Mouse (Mus musculus) liver, adult 2 months (tissue): ENCODE data around the gene Ldhal6b. TPM values are rescaled to one million over a fixed set of nuclear protein-coding genes. Genes with fewer than 3 reads are reported as not detected.

Experiments used
- DNase-seq: peaks from one replicate; pipeline ENCODE4 v3.0.0-alpha.2; 2011; ENCODE audit warnings: low read depth, low spot score; ENCODE audit errors: extremely low read depth
- H3K27ac ChIP-seq: fragments of 200-500 bp; replicated peaks from 2 replicates; pipeline ENCODE4 v1.5.1; 2012; ENCODE audit warnings: low read depth, mild to moderate bottlenecking, control low read depth, inconsistent platforms, low read length; ENCODE audit not compliant: insufficient read depth
- H3K27me3 ChIP-seq: fragments of 200-500 bp; 2 replicates; pipeline ENCODE4 v1.6.1; 2012; ENCODE audit warnings: mild to moderate bottlenecking, moderate library complexity, low read length, inconsistent platforms; ENCODE audit not compliant: control insufficient read depth, insufficient read depth
- H3K36me3 ChIP-seq: fragments of 200-500 bp; 2 replicates; pipeline ENCODE4 v1.6.1; 2012; ENCODE audit warnings: low read length, inconsistent platforms; ENCODE audit not compliant: control insufficient read depth, insufficient read depth
- H3K4me1 ChIP-seq: fragments of 200-500 bp; 2 replicates; pipeline ENCODE4 v1.6.1; 2011; ENCODE audit warnings: low read length; ENCODE audit not compliant: control insufficient read depth, insufficient read depth
- H3K4me3 ChIP-seq: fragments of 200-500 bp; 2 replicates; pipeline ENCODE4 v1.5.1; 2011; ENCODE audit warnings: low read depth, mild to moderate bottlenecking, control low read depth, low read length, moderate library complexity; ENCODE audit not compliant: insufficient read depth
- H3K79me2 ChIP-seq: fragments of 200-500 bp; 2 replicates; pipeline ENCODE4 v1.6.1; 2012; ENCODE audit warnings: inconsistent platforms, mild to moderate bottlenecking, low read length, moderate library complexity; ENCODE audit not compliant: control insufficient read depth, insufficient read depth
- H3K9ac ChIP-seq: fragments of 200-500 bp; 2 replicates; pipeline ENCODE4 v1.6.1; 2012; ENCODE audit warnings: low read depth, mild to moderate bottlenecking, control low read depth, inconsistent platforms, low read length
- CTCF ChIP-seq: fragments of 200-500 bp; IDR thresholded peaks from 2 replicates; pipeline ENCODE4 v1.5.1; 2011; ENCODE audit warnings: low read depth, low read length, control low read depth
- POLR2A ChIP-seq: fragments of 200-500 bp; IDR thresholded peaks from 2 replicates; pipeline ENCODE4 v1.6.1; 2011; ENCODE audit warnings: low read length, control low read depth; ENCODE audit not compliant: insufficient read depth; ENCODE audit errors: extremely low read depth
- WGBS: fragments of 180-500 bp; shearing (Covaris S2); methylation state at CpG from one replicate; pipeline ENCODE4 v1.1.7; 2018; 5-methylcytosine and 5-hydroxymethylcytosine counted together
- polyA plus RNA-seq: library from polyadenylated mRNA; depleted of rRNA; stranded (reverse); fragments of >200 nt; gene quantifications from 2 replicates; pipeline ENCODE4 v1.2.3, GENCODE M21; 2012; rRNA removed
- total RNA-seq: library from RNA; depleted of rRNA; stranded (reverse); fragments of >200 nt; gene quantifications from 2 replicates; pipeline ENCODE4 v1.2.3, GENCODE M21; 2014; rRNA removed

Ldhal6b gene
- total and polyA plus RNA-seq, 2 experiments, result 0.32 to 0.46 TPM

- TF ChIP-seq POLR2A (no peak), CTCF (no peak)
- no peaks in the 10 kb centered on the region for H3K4me1 ChIP-seq
- H3K27ac ChIP-seq, result no peak overlapping the region
- no peak overlapping the region for H3K4me3 ChIP-seq
- WGBS, result 39% methylated on average over 11 of the region's 11 CpGs
- no peak overlapping the region for H3K9ac ChIP-seq
- H3K36me3 ChIP-seq, result no peaks in the 10 kb centered on the region
- no peak for DNase-seq
- H3K27me3 ChIP-seq, result no peaks in the 10 kb centered on the region
- no peaks in the 10 kb centered on the region for H3K79me2 ChIP-seq
These were observed 41.2 kb downstream of the Ldhal6b start for GRCm38 (mm10) chr17:5377151-5377929.

- H3K27ac ChIP-seq, result no peak overlapping the region
- no peaks in the 10 kb centered on the region for H3K36me3 ChIP-seq
- no peak overlapping the region for H3K9ac ChIP-seq
- TF ChIP-seq POLR2A (no peak), CTCF (no peak)
- H3K27me3 ChIP-seq, result no peaks in the 10 kb centered on the region
- no peak for DNase-seq
- H3K4me1 ChIP-seq, result no peaks in the 10 kb centered on the region
- 87% methylated on average over 8 of the region's 8 CpGs for WGBS
- H3K4me3 ChIP-seq, result no peak overlapping the region
- H3K79me2 ChIP-seq, result no peaks in the 10 kb centered on the region
These were observed 45.6 kb downstream of the Ldhal6b start for GRCm38 (mm10) chr17:5372951-5373350.

GRCm38 (mm10) chr17:5371521-5371920 is 47.0 kb downstream of the Ldhal6b start:
- 81% methylated on average over 7 of the region's 7 CpGs for WGBS
- TF ChIP-seq CTCF (no peak), POLR2A (no peak)
- H3K36me3 ChIP-seq, result no peaks in the 10 kb centered on the region
- DNase-seq, result no peak
- no peaks in the 10 kb centered on the region for H3K27me3 ChIP-seq
- H3K4me3 ChIP-seq, result no peak overlapping the region
- no peaks in the 10 kb centered on the region for H3K79me2 ChIP-seq
- no peaks in the 10 kb centered on the region for H3K4me1 ChIP-seq
- no peak overlapping the region for H3K27ac ChIP-seq
- no peak overlapping the region for H3K9ac ChIP-seq

GRCm38 (mm10) chr17:5371032-5371431 is 47.5 kb downstream of the Ldhal6b start:
- TF ChIP-seq CTCF (no peak), POLR2A (no peak)
- 80% methylated on average over 4 of the region's 4 CpGs for WGBS
- H3K79me2 ChIP-seq, result no peaks in the 10 kb centered on the region
- H3K27ac ChIP-seq, result no peak overlapping the region
- no peaks in the 10 kb centered on the region for H3K36me3 ChIP-seq
- DNase-seq, result no peak
- no peaks in the 10 kb centered on the region for H3K27me3 ChIP-seq
- H3K4me1 ChIP-seq, result no peaks in the 10 kb centered on the region
- no peak overlapping the region for H3K4me3 ChIP-seq
- H3K9ac ChIP-seq, result no peak overlapping the region

Other genes with a start within 250 kb of the Ldhal6b start
- gene Tmem242, start 21.5 kb upstream of the Ldhal6b start, total RNA-seq, result 44.5 and 59.8 TPM in 2 replicates
- gene Tmem242, start 21.5 kb upstream of the Ldhal6b start, polyA plus RNA-seq, result 10.7 and 12.9 TPM in 2 replicates
- gene Zdhhc14, start 73.8 kb upstream of the Ldhal6b start, total RNA-seq, result 1.1 and 1.9 TPM in 2 replicates
- 0.76 and 0.99 TPM in 2 replicates for gene Zdhhc14, start 73.8 kb upstream of the Ldhal6b start, polyA plus RNA-seq